Mouse (Mus musculus): ENCODE data around the gene Cyb5r3. TPM values are rescaled to one million over a fixed set of nuclear protein-coding genes. Genes with fewer than 3 reads are reported as not detected.
A peak's percentile ranks its signal among the peaks of the same experiment; 100 is the strongest.

Cyb5r3 gene
- polyA plus RNA-seq, 1 experiment = 112 TPM

DNA sequence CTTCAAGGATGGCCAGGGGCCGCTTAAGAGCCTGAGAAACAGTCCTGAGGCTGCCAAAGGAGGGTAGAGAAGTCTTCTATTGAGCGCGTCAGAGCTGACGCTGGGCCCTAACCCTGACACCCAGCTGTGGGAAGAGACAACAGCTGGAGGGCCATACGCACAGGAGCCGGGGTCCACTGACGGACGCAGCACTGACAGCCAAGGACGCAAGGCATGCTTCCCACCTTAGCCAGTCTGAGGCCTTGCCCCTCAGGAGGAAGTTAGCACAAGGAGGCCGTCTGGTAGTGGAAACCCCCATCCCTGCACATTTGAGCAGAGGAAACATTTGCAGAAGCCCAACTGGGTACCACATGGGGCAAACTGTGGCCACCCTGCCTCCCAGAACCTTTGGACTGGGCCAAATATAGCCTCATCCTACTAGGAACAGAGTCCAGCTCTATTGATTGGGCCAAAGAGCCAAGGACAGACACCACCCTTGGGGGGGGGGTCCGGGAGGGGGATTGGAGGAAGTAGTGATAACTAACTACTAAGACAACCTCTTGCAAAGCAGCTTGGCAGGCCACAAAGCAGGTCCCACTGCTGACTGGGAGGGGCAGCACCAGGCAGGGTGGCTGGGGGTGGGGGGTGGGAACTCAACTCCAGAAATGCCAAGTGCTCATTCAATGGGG lies 9.4 kb downstream of the Cyb5r3 start:
- Histone ChIP-seq H3K27ac (ENCODE audit: insufficient read depth, low read depth, low read length) (no peak overlapping the region), H3K4me3 (ENCODE audit: insufficient read depth, low read length) (no peak overlapping the region), H3K4me1 (ENCODE audit: control insufficient read depth, insufficient read depth, low read length) (peaks cover 29% of the 10 kb centered on the region)
- no peak for TF ChIP-seq POLR2A (IDR thresholded peaks at IDR 0.05; ENCODE audit: borderline replicate concordance, low read depth, low read length)
- TF ChIP-seq CTCF (IDR thresholded peaks at IDR 0.05; ENCODE audit: low read depth, low read length) = no peak

DNA sequence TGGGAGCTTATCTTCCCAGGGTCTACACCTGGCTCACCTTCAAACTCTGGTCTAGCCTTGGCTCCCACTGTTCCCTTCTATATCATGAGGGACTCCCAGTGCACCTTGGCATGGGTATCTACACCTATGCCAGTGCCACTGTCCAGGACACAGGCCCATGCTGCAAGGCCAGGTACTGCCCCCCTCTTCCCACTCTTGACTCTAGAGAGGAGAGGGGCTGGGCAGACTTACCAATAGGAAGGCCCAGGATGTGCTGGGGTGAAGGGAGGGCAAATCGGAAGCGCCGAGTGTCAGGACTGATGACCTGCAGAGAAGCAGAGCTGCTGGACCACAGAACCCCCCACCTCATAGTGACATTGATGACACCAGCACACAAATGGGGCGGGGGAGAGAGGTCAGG lies 10.4 kb downstream of the Cyb5r3 start:
- Histone ChIP-seq H3K4me1 (ENCODE audit: control insufficient read depth, insufficient read depth, low read length) (peaks cover 20% of the 10 kb centered on the region), H3K4me3 (ENCODE audit: insufficient read depth, low read length) (no peak overlapping the region), H3K27ac (ENCODE audit: insufficient read depth, low read depth, low read length) (no peak overlapping the region)
- TF ChIP-seq CTCF (IDR thresholded peaks at IDR 0.05; ENCODE audit: low read depth, low read length) (no peak), POLR2A (IDR thresholded peaks at IDR 0.05; ENCODE audit: borderline replicate concordance, low read depth, low read length) (no peak)

DNA sequence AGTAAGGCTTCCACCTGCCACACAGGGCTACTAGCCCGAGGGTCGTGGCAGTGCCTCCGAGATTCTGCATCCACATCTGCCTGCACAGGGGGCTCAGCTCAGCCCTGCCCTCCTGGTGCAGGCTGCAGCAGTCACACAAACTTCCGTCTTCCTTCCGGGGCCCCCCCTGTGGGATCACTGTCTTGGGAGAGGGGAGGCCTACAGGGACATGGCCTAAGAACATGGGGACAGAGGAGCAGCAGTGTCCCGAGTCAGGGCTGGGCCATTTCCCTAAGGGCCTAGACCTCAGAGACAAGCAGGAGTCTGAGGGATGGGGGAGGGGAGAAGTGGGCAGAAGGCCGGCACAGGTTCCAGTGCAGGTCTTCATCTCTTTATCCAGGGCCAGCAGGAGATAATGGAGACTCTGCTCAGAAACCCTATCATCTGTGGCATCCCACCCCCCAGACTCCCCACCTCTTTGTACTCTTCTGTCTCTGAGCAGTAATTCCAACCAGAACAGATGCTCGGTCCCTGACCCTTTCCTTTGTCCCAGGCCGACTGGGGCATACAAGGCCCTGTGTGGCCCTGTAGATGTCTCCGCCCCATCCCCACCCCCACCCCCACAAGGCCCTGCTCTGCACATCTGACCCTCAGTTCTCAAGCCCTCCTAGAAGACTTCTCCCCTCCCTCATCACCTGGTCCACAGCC lies 11.2 kb downstream of the Cyb5r3 start:
- TF ChIP-seq CTCF (IDR thresholded peaks at IDR 0.05; ENCODE audit: low read depth, low read length) (no peak), POLR2A (IDR thresholded peaks at IDR 0.05; ENCODE audit: borderline replicate concordance, low read depth, low read length) (no peak)
- Histone ChIP-seq H3K4me1 (ENCODE audit: control insufficient read depth, insufficient read depth, low read length) (peaks cover 14% of the 10 kb centered on the region), H3K27ac (ENCODE audit: insufficient read depth, low read depth, low read length) (no peak overlapping the region), H3K4me3 (ENCODE audit: insufficient read depth, low read length) (no peak overlapping the region)

DNA sequence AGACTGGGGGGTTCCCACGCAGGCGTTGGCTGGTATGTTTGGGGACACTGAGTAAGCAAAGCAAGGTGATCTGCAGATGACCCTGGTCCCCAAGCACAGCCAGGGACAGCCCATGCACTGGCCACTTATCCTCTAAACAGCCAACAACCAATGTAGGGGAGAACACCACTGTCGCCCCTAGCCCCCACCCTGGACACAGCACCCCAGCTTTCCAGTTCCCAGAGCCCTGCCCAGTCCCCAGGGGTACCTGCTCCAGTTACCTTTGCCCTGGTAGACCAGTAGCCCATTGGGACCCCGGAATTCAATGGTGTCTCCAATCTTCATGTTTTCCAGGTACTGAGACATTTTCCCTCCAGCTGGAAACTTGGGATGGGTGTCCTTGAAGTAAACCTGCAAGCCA lies 11.8 kb downstream of the Cyb5r3 start:
- H3K4me3 ChIP-seq (ENCODE audit: insufficient read depth, low read length) = no peak overlapping the region
- no peak overlapping the region for H3K27ac ChIP-seq (ENCODE audit: insufficient read depth, low read depth, low read length)
- TF ChIP-seq CTCF (IDR thresholded peaks at IDR 0.05; ENCODE audit: low read depth, low read length) (no peak), POLR2A (IDR thresholded peaks at IDR 0.05; ENCODE audit: borderline replicate concordance, low read depth, low read length) (no peak)
- peaks cover 8% of the 10 kb centered on the region for H3K4me1 ChIP-seq (ENCODE audit: control insufficient read depth, insufficient read depth, low read length)

DNA sequence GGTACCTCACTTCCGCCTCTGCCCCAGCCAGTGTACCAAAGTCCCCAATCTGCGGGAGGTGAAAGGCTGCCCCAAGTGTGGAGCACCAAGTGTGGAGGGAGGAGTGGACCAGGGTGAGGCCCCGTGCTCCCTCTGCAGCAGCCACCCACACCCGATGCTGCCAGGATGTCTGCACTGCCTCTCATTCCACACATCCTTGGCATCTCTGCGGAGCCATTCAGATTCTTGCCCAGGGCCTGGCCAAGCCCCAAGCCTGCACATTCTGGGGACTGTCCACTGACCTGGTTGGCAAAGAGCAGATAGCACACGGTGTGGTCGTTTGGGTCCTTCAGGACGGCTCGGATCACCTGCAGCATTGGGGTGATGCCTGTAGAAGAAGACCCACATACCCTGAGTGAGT lies 12.6 kb downstream of the Cyb5r3 start:
- Histone ChIP-seq H3K27ac (ENCODE audit: insufficient read depth, low read depth, low read length) (no peak overlapping the region), H3K4me1 (ENCODE audit: control insufficient read depth, insufficient read depth, low read length) (peaks cover 4% of the 10 kb centered on the region), H3K4me3 (ENCODE audit: insufficient read depth, low read length) (no peak overlapping the region)
- TF ChIP-seq CTCF (IDR thresholded peaks at IDR 0.05; ENCODE audit: low read depth, low read length) = no peak
- no peak for TF ChIP-seq POLR2A (IDR thresholded peaks at IDR 0.05; ENCODE audit: borderline replicate concordance, low read depth, low read length)

DNA sequence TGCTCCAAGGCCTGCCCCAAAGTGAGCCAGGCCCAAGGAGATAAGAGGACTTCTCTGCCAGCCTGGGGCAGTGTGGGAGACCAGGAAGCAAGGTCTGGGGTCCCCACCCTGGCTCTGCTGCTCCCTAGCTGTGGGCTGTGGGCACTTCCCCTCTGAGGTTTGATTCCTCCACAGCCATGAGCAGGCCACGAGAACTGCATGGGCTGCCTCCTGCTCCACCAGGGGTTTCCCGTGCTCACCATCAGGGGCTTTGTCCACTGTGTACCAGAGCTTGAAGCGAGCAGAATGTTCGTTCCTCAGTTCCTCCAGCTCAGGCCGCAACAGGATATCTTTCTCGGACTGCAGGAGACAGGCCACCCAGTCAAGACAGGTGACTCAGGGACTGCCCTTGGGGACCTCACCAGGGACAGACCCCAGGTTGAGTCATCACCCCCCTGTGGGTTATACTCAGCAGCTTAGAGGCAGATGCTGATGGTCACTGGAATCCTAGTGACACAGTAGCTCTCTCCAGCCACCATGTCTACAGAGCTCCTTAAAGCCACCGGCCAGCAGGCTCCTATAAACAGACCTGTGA lies 13.7 kb downstream of the Cyb5r3 start:
- H3K27ac ChIP-seq (ENCODE audit: insufficient read depth, low read depth, low read length) = no peak overlapping the region
- TF ChIP-seq POLR2A (IDR thresholded peaks at IDR 0.05; ENCODE audit: borderline replicate concordance, low read depth, low read length) (no peak), CTCF (IDR thresholded peaks at IDR 0.05; ENCODE audit: low read depth, low read length) (no peak)
- H3K4me1 ChIP-seq (ENCODE audit: control insufficient read depth, insufficient read depth, low read length) = peaks cover under 1% of the 10 kb centered on the region; the same call in 1 of the 2 replicates
- no peak overlapping the region for H3K4me3 ChIP-seq (ENCODE audit: insufficient read depth, low read length)

DNA sequence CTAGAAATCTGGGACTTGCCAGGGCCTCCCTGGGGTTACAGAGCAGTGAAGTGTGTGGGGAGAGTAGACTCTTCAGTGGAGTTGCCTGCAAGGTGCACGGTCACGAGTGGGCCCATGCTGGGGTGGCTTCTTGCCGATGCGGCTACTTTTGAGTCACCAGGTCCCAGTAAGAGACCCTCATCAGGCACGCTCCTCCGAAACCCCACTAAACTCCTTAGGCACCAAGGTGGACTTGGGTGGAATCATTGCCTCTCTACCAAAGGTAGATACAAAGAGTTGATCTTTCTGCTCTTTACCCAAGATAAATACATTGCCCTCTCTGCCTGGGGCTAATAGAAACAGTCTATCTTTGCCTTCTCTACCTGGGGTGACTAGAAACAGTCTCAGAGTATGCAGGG lies 14.7 kb downstream of the Cyb5r3 start:
- TF ChIP-seq CTCF (IDR thresholded peaks at IDR 0.05; ENCODE audit: low read depth, low read length) (no peak; the same call in 1 of the 2 replicates), POLR2A (IDR thresholded peaks at IDR 0.05; ENCODE audit: borderline replicate concordance, low read depth, low read length) (no peak)
- Histone ChIP-seq H3K27ac (ENCODE audit: insufficient read depth, low read depth, low read length) (no peak overlapping the region), H3K4me3 (ENCODE audit: insufficient read depth, low read length) (no peak overlapping the region), H3K4me1 (ENCODE audit: control insufficient read depth, insufficient read depth, low read length) (peaks cover 2% of the 10 kb centered on the region; the same call in 1 of the 2 replicates)

DNA sequence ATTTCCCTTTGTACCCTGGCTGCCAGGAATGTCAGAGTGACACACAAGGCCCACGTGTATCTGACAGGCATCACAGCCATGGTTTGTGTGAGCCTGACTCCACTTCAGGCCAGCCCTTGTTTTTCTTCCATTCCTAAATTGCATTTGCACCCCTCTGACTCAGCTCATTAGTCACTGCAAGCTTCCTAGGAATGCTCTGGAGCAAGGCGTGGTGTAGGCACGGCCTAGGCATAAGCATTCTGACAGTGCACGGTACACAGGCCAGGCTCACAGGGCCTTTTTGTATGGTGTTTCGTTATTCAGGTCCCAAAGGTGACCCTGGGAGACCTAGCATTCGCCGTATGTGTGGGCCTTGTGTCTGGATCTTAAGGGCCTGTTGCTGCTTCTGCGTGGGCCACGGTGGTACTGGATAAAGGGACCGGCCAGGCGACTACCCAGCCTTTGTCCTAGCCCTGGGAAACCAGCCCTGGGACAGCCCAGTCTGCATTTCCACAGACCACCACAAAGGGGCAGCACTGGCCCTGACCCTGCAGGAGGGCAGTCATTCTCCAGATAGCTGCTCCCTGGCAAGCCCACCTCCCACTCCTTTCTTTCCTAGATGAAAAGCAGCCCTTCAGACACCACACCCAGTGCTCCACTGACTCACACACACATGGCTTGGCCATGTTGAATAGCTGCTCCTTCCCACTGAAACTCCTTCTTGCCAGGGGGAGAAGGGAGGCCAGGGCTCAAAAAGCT lies 15.3 kb downstream of the Cyb5r3 start:
- peaks cover 3% of the 10 kb centered on the region; the same call in 1 of the 2 replicates for H3K4me1 ChIP-seq (ENCODE audit: control insufficient read depth, insufficient read depth, low read length)
- no peak overlapping the region for H3K27ac ChIP-seq (ENCODE audit: insufficient read depth, low read depth, low read length)

DNA sequence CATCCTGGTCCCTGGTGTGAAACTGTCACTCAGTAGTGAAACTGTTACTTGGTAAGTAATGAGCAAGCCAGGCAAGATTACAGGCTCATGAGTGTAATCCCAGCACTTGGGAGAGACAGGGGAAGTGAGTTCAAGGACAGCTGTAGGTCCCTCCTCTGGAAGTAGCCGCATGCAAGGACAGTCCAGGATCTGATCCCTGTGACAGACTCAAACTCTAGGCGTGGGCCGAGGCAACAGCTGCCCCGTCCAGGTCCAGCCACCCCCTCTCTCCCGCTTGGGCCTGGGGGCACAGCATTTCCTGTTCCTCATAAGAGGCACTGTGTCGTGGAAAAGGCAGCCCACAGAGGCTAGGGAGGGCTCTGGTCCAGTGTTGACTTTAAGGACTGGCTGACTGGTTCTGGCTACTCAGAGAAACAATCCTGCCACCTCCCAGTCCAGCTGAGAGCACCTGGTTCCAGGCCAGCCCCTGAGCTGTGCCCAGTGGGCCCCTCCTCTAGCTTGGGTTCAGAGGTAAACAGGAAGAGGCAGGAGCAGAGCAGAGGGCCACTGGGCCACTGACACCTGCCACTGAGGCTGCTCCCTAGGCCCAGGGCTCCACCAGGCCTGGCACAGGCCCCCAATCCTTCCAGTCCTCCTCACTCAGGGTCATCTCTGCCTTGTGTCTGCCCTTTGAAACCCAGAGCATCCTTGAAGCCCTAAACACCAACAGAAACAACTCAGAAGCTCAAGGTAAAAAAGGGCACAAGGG lies 16.5 kb downstream of the Cyb5r3 start:
- H3K27ac ChIP-seq (ENCODE audit: insufficient read depth, low read depth, low read length) = no peak overlapping the region

More for the DNA sequence above, 15.3 kb downstream of the Cyb5r3 start:
- no peak for TF ChIP-seq POLR2A (IDR thresholded peaks at IDR 0.05; ENCODE audit: borderline replicate concordance, low read depth, low read length)
- peak; percentile 61 for TF ChIP-seq CTCF (IDR thresholded peaks at IDR 0.05; ENCODE audit: low read depth, low read length)
- no peak overlapping the region for H3K4me3 ChIP-seq (ENCODE audit: insufficient read depth, low read length)

More for the DNA sequence above, 16.5 kb downstream of the Cyb5r3 start:
- peaks cover 3% of the 10 kb centered on the region; the same call in 1 of the 2 replicates for H3K4me1 ChIP-seq (ENCODE audit: control insufficient read depth, insufficient read depth, low read length)
- H3K4me3 ChIP-seq (ENCODE audit: insufficient read depth, low read length) = no peak overlapping the region
- TF ChIP-seq POLR2A (IDR thresholded peaks at IDR 0.05; ENCODE audit: borderline replicate concordance, low read depth, low read length) (no peak), CTCF (IDR thresholded peaks at IDR 0.05; ENCODE audit: low read depth, low read length) (no peak)

All from bone marrow macrophage, adult 2 months (primary cell).